Mouse (Mus musculus): Measurements from ENCODE around the gene Ldah.
"Not testable (repeated sequence)": the region's sequence is repeated elsewhere in the genome, so short reads cannot be mapped to it uniquely, and the experiment has no call there.

The Ldah gene

DNA sequence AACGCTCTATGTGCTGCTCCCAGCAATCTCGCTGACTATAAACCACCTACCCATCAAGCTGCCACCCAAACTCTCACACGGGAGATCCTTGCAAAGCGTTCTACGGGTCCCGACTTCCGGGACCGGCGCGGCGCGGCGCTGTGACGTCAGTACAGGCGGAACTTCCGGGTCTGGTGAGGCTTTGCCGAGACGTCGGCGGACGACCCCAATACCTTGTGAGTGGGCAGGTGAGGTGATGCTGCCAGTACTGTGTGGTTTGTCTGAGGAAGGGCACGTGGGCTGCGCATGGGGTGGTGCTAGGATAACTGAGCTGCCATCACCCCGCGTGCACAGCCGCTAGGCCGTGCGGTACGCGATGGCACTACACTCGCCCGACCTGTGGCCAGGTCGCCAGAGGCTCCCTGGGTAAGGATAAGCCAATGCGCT is at the start of gene Ldah:
Gene Ldah (plus strand): TSS at position 130 of the 426 bp plus-strand sequence.
- peak; percentile 51 for DNase-seq (ENCODE audit: low spot score)

DNA sequence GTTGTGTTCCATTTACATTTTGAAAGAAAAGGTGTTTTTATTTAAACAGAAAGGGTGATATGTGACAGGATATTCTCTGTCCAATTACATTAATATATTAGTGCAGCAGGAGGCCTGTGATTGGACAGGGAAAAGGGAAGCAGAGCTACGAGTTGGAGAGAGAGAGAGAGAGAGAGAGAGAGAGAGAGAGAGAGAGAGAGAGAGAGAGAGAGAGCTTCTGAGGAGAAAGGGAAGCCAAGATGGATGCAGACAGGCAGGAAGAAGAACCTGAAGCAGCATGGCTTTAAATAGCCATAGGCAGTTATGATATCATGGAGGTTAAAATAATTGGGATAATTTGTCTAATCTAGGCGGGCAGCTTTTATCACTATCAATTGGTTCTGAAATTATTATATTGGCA is 40.2 kb upstream of the Ldah start:
- DNase-seq (ENCODE audit: low spot score) = no peak

DNA sequence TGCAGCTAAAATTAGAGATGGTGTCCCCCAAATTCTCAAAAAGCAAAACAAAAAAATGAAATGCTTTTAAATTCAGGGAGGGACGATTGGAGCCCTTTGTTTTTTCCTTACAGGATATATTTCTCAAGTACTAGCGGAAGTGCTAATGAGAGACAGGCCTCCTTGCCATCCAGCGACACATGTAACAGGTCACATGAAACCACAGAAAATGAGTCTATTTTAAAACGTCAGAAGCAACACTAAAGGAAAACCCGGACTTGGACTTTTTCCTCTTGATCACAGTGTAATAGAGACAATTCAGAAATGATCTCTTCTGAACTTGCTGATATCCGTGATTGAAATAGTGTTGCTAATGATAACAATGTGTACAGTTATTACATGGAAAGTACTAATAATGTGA is 27.0 kb upstream of the Ldah start:
- no peak for DNase-seq (ENCODE audit: low spot score)

DNA sequence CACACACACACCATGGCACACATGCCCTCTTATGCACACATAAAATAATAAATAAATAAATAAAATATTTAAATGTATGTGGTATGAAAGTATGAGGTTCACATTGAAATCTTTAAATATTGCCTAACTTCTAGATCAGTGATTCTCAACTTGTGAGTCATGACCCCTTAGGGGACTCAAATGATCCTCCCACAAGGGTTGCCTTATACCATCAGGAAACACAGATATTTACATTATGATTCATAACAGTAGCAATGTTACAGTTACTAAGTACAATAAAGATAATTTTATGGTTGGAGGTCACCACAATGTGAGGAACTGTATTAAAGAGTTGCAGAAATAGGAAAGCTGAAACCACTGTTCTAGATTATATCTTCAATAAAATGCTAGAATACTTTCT is 26.2 kb upstream of the Ldah start:
- DNase-seq (ENCODE audit: low spot score) = no peak

DNA sequence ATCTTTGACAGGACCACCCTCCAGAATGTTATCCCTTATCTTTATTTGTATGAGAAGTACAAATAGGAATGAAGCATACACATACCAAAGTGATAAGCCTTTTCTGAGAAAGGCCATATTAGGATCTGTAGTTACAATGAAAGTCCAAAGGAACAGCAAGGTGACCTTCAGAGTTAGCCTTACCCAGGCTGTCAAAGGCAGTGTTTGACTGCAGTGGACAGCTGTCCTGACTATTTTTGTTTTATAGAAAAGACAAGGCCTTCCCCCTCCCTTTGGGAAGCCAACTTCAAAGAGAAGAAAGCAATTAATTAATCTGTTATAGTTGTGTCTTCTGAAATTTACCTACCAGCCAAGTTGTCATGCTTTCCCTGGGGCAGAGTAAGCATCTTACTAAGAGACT is 23.4 kb upstream of the Ldah start:
- DNase-seq (ENCODE audit: low spot score) = no peak

DNA sequence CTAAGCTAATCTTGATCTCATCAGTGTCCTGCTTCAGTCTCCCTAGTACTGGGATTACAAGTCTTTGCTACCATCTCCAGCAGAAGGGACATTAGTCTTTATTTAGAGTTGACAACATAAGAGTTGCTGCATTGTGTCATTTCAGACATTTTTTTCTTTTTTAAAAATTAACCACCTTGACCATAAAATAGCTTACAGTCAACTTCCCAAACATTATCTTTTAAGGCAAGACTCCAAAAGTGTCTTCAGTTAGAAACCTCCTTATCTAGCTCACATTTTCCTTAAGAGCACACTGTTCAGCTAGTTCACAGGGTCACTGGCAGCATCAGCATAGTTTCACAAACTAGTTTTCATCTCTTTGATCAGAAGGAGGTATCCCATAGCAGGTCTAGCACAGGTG is 19.7 kb upstream of the Ldah start:
- DNase-seq (ENCODE audit: low spot score) = no peak

DNA sequence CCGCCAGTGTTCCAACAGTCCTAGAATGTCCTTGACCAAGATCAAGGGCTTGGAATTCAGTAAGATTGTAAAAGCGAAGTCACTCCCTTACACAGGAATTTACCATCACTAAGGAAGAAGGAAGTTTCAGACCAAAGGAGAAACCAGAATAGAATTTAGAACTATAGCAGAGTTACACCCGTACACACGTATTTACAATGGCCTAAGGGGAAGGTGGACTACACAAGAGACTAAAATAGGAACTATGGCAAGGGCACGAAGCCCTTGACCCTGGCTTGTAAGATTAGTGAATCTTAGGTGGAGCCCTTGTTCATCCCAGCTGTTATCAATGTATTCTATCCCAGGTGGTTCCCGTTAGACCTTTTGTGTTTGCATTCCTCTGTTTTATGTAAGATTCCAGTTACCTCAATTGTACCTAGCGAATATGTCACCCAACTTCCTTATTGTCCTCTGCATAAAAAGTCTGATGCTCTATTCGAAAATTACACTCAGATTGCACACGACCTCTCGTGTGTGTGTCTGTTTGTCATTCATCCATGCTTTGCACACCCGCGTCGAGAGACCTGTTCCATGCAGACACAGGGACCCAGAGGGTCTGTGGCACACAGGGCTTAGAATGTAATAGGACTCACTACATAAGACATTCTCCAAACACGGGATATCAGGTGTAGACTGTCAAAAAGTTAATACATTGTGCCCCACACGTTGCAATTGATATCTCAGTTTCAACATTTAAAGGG is 18.9 kb upstream of the Ldah start:
- DNase-seq (ENCODE audit: low spot score) = not testable (repeated sequence)

DNA sequence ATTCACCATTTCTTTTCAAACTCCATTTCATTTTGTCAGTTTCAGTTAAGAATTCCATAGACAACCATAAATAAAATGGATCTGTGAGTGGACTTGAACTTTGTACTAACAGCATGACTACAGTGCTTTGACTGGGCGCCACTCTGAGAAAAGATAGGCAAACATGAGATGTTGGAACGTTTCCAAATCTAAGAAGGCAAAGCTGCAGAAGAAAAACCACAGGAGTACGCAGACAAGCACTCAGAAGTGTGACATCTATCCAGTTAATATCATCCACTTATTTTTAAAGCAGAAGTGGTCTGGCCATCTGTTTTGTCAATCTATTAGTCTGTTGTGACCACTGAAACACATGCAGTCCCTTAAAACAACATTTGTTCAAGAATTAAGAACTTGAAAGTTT is 18.2 kb upstream of the Ldah start:
- DNase-seq (ENCODE audit: low spot score) = no peak

DNA sequence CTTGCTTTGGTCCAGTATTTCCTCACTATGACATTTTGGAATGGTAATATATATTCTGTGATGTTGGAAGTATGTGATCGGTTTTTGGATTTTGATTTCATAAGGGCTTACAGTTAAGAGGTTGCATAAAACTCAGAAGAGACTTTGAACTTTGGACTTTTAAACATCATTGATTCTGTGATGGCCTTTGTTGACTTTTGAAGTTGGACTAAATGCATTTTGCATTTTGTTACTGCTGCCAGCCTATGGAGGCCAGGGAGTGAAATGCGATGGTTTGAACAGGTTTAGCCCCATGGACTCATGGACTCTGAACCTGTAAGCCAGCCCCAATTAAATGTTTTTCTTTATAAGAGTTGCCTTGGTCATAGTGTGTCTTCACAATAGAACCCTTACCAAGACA is 2.2 kb upstream of the Ldah start:
- DNase-seq (ENCODE audit: low spot score) = no peak

DNA sequence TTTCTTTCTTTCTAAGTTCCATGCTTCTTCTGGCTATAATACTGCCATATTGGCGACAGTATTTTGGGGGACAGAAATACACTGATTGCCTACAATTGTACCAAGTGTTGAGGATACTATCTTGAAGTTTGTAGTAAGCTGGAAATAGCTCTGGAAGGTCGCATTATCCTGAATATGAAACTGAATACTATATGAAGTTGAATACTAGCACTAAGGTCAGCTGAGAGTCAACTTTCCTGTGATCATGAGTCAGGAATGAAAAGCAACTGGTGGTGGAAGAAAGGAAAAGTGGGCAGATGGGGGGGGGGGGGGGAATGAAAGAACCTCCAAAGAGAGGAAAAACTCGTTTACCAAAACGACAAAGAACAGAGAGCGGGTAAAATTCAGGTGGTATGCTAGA is 329 bp upstream of the Ldah start:
- DNase-seq (ENCODE audit: low spot score) = no peak

DNA sequence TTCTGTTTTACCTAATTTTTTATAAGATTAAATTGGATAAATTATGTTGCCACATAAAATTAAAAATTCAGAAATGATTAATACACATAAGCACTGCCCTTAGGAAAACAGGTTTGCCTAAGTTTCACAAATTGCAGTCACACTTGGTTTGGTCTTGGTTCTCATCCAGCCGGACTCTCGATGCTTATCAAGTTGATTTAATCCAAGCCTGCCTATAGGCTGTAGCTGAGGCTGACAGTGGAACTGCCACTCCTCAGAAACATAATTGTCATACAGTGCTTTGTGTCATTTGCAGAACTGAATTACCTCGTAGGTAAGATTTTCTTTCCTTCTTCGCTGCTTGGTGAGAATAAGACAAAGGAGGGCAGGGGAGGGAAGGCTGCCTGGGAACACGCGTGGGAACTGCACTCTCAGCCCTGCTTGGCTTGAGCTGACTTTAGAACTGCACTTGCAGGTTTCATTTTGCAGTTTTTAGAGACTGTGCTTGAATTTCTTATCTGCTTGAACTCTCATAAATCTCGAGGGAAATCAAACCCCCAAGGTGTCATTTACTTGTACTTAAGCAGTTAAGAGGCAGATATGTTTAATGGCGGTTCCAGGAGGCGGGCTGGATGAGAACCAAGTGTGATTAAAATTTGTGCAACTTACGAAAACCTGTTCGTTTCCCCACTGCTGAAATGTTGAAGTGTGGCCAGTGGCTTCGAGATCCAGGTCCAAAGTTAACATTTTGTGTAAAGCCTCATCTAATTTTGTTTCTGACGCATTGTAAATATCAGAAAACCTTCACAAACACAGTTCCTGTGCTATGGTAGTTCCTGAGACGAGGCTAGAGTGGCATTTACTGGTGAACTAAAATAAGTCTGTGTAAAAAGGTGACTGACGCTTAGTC is 8.7 kb downstream of the Ldah start:
- DNase-seq (ENCODE audit: low spot score) = no peak

DNA sequence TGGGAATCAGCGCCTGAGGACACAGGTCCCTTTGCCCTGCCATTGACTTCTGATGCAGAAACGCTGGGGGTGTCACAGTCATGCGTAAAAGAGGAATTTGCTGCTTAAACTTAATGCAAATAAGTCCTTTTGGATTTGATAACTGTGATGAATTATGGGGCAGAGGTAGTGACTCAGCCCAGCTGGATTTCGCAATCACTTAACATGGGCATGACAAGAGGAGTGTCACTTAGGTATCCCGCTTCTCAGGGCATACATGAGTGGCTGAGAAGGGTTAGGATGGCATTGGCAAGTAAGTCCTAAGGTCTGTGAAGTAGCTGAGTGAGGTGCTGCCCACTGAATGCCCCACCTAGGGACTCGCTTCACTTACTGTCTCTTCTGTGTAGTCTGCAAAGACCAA is 15.1 kb downstream of the Ldah start:
- no peak for DNase-seq (ENCODE audit: low spot score)

DNA sequence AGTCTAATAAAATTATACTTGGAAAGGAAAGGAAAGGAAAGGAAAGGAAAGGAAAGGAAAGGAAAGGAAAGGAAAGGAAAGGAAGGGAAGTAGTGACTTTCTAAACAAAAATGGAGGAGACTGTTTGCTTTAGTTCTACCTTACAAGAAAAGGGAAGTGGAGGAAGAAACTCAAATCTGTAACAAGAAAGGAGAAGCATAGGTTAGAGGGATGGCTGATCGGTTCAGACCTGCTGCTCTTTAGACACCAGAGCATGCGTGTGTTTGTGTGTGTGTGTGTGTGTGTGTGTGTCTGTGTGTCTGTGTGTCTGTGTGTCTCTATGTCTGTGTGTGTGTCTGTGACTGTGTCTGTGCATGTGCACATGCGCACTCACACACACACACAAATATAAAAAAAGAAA is 23.2 kb downstream of the Ldah start:
- DNase-seq (ENCODE audit: low spot score) = no peak

DNA sequence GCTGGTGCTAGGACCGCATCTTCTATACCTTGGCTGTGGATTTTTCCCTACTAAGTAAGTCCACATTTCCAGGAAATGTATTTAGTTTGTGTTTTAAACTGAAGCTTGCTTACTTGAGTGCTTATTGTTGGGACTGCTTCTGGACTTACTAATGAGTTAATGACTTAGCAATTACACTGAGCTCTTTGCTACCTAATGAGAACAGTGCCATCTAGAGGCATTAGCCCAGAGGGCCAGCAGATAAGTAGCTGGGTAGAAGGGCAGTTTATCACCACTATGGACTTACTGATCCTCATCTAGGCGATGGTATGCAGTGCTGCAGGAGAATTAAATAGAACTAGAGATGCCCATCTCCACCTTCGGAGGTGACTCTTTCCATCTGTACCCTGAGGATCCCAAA is 24.8 kb downstream of the Ldah start:
- peak; percentile 32 for DNase-seq (ENCODE audit: low spot score)

DNA sequence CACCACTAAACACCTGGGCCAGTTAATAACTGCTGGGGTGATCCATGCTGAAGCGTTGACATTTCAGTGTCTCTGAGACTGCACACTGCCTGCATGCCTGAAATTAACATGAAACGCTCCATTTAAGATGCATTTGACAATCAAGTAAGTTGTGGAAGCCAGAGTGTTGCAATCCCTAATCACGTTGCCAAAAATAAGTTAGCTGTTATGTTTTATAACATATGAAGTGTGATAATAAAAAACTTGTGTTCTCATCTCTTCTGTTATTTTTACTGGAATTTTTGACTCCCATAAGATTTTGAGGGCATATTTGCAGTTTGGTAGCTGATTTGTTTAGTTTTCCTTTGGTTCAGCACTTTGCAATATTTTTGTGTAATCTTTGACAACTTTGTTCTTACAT is 34.3 kb downstream of the Ldah start:
- DNase-seq (ENCODE audit: low spot score) = no peak

DNA sequence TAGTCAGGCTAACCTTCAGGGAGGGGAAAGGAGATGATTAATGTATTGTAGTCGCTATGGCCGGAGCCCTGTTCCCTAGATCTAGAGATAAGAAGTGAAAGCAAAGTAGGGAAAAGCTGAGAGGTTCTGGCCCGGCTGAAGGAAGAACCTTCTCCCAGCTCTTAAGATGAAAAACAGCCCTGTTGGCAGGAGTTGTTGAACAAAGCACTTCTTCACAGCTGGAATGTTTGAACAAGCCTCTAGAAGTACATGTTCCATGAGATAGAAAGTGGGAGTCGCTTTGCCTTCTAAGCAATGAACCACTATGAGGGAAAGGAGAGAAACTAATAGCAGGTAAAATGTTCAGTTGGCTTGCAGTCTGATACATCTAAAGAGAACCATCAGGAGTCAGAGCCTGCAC is 36.8 kb downstream of the Ldah start:
- DNase-seq (ENCODE audit: low spot score) = no peak

DNA sequence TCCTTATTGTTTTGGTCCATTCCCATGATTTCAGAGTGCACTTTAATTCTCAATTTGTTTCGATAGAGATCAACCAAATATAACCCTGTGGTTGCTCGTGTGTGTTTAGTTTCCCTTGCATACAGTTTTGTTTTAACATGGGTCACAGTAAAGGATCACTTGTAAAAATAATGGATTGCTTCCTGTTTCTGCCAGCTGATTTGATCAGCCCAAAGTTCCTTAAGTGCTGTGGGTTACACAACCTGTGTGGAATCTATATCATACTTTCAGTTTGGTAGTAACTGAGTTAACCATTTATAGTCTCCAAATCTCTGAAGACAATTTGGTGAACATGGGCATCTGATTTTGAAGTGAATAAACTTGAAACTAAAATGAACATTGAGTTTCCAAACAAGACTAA is 52.4 kb downstream of the Ldah start:
- DNase-seq (ENCODE audit: low spot score) = no peak

DNA sequence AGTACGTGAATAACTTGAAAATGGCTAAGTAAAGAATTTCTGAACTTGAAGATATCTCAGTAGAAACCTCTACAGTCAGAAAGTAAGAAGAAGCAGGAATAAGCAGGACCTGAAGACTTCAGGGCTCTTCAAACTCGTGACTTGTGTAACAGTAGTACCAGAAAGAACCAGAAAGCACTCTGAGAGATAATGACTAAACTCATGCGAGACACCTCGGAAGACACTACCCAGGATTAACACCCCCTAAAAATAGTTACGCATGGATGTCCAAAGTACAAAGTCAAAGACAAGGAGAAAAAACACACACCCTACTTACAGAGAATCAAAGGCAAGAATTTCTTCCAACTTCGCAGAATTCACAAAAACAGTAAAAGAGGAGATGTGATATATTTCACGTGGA is 58.4 kb downstream of the Ldah start:
- no peak for DNase-seq (ENCODE audit: low spot score)

DNA sequence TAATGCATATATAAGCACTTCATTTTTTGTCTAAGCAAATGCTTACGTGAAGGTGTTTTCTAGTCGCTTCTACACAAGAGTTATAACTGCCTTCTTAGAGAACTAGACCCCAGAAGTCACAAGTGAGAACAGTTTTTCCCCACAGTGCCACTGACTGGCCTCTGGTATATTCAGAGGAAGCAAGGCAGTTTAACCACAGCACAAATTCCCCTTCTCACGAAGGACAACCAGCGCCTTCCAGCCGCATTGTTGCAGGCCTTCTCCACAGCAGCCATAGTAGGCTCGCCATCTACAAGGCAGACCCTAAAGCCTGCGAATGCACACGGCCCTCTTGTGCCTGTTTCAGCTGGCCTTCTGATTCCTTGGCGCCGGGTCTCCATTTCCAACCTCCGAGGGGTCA is 61.7 kb downstream of the Ldah start:
- DNase-seq (ENCODE audit: low spot score) = no peak

DNA sequence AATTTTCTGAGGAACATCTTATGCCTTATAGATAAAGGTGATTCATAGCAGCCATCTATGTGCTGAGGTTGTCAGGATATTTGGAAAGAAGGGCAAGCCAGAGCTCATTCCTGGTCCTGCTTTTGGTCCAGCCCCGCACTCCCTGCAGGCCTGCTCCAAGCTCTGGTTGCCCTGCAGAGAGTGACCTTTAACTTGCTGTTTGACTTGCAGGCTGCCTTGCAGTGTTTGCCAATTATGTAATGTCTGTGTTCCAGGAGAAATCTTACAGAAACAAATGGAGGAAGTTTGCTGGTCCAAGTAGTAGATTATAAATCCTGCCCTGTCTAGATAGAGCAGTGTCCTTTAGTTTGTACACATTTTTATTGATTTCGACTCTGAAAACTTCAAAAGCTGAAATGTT is 63.5 kb downstream of the Ldah start:
- DNase-seq (ENCODE audit: low spot score) = no peak

DNA sequence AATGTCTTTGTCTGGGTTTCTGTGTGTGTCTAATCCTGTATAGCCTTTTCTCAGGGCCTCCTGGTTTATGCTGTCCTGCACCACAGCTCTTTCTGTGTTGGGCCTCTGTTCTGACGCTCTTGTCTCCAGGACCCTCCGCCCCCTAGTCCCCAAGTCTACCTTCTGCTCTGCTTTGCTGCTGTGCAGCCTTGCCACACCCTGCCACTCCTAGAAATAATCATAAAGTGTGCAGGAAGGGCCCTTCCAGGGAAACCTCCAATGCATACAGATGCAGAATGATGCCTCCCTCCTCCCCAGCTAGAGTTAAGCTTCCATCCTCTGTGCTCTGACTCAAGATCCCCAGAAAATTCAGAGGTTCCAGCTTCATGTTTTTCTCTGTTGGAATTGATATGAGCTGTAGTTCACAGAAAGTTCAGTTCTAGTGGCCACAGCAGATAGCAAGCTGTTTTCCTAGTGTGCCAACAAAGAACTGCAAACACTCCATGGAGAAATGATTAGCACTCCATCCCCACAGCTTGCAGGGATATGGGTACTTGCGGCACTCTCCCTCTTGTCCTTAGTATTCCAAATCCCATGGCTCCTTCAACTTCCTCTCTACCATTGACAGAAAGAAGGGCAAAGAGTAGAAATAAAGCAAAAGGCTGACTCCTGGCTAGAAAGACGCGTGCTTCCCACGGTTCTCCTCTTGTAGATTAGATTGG is 65.7 kb downstream of the Ldah start:
- DNase-seq (ENCODE audit: low spot score) = no peak

DNA sequence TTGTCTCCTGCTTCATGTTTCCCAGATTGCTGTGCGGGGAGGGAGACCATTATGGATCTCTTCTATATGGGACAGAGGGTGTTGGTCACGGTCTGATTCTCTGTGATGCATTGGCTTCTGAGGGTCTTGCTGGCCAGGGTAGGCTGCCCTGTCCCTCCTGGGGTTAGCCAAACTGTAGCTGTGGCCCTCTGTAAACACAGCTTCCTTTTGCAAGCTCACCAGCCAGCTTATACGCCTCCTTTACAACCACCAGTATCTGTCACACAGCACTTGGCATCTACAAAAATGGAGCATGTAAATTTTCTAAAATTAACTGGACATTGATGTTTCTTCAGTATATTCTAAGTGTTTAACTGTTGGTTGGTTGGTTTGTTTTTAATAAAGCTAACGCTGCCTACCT is 67.5 kb downstream of the Ldah start:
- DNase-seq (ENCODE audit: low spot score) = no peak

All from layer of hippocampus, adult 9-10 months (tissue).